Mouse (Mus musculus) lung, adult 2 months (tissue): Measurements from ENCODE around the gene Kcne3.

Experiments used
- CTCF ChIP-seq: fragments of 200-500 bp; IDR thresholded peaks from 2 replicates; pipeline ENCODE4 v1.5.1; 2011; ENCODE audit warnings: mild to moderate bottlenecking, low read length, control low read depth; ENCODE audit not compliant: insufficient read depth
- POLR2A ChIP-seq: fragments of 200-500 bp; IDR thresholded peaks from 2 replicates; pipeline ENCODE4 v1.6.1; 2011; ENCODE audit warnings: low read depth, mild to moderate bottlenecking, control low read depth, low read length, borderline replicate concordance; ENCODE audit errors: extremely low read depth

DNA sequence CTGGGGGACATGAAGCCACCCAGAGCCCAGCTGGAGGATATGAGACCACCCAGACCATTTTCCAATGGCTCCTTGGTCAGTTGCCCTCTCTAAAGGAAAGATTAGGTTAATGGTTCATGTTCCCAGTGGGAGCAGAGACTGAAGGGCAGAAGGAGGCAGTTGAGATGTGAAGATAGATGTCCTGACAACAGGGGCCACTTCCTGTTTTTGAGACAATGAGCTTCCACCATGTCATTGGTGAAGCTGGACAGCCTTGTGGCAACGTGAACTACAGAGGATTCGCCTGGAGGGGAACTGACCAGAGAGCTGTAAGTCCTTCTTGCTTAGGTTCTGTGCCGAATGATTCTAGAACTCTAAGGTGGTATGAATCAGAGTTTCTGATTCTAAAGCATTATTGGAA lies at the start of gene Kcne3:
- TF ChIP-seq CTCF, result no peak
- TF ChIP-seq POLR2A, result no peak
